Mouse (Mus musculus) heart, postnatal 0 days (tissue): ENCODE results near the gene Gigyf1.

Experiments used
- CTCF ChIP-seq: IDR thresholded peaks from 2 replicates; pipeline ENCODE4 v1.5.1; 2016; ENCODE audit warnings: antibody characterized with exemption, control low read depth, low read depth
- EP300 ChIP-seq: IDR thresholded peaks from 2 replicates; pipeline ENCODE4 v1.6.1; 2016; ENCODE audit warnings: antibody characterized with exemption, low read depth

DNA sequence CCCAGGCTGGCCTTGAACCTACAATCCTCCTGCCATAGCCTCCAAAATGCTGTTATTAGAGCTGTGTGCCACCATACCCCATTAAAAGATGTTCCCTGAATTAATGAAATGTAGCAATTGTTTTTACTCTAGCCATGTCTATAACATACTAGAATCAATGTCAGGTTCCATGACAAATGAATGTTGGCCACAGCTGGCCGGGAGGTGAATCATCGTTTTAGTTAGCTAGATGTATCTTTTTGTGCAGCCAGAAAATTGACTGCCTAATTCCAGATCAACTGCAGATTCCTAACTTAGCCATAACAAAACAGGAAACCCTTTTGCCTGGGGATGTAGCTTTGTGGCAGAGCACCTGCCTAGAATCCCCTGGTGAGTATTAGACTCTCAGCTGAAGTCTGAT is 31.5 kb downstream of the Gigyf1 start:
- TF ChIP-seq CTCF (no peak), EP300 (no peak)
